Mouse (Mus musculus): ENCODE data around the gene Gm10282. TPM values are rescaled to one million over a fixed set of nuclear protein-coding genes. Genes with fewer than 3 reads are reported as not detected.

The Gm10282 gene
- polyA plus RNA-seq, 1 experiment from 2014 or later, result 23.1 TPM

DNA sequence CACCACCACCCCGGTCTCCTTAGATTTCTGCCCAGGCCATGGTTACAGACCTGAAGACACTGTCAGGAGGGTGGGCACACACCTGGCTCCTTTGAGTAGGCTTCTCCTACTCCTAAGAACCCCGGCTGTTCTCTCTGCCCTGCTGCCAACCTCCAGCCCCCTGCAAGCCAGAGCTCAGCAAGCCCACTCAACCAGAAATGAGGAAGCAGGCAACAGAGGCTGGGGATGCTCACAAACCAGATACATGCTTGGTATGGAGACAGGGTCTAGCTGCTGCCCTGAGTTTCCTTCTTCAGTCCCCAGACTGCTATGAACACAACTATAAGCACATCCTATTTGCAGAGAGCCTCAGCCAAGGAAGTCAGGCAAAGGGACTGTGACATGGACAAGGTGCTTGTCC, 43.1 kb upstream of the Gm10282 start:
- no peak overlapping the region for H3K4me3 ChIP-seq (ENCODE audit: low read depth, low read length)
- no peak for ATAC-seq (ENCODE audit: low read depth)
- peaks cover 58% of the 10 kb centered on the region for H3K36me3 ChIP-seq (ENCODE audit: control insufficient read depth, insufficient read depth, low read length)
- H3K4me2 ChIP-seq (ENCODE audit: low read depth, low read length), result no peak overlapping the region
- no peak overlapping the region for H3K27ac ChIP-seq (replicated peaks; ENCODE audit: low read depth, low read length)
- 97% methylated on average over 2 of the region's 2 CpGs for whole genome bisulfite sequencing
- H3K9ac ChIP-seq (ENCODE audit: low read depth, low read length), result no peak overlapping the region
- no peaks in the 10 kb centered on the region for H3K4me1 ChIP-seq (ENCODE audit: control insufficient read depth, insufficient read depth, low read length)
- H3K27me3 ChIP-seq (replicated peaks; ENCODE audit: control insufficient read depth, insufficient read depth, low read length), result no peaks in the 10 kb centered on the region
- no peak for DNase-seq (ENCODE audit: low spot score)
- no peaks in the 10 kb centered on the region for H3K9me3 ChIP-seq (ENCODE audit: control insufficient read depth, low read length)

DNA sequence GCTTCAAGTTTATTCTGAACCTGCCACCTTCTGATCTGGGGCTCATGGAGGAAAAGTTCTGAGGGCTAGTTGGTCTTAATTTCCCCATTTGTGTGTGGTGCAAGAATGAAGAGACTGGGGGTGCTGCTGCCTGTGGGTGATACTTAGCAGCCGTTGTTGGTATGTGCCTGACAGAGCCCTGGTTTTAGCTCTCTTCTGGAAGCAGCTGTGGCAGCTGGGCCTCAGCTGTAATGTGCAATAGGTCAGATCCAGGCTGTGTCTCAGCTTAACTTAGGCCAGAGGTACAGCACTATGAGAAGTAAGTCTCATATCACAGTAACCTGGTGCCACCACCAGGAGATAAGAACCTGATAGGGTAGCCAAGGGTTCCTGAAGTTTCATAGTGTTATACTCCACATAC, 42.5 kb upstream of the Gm10282 start:
- 77% methylated on average over 1 of the region's 1 CpGs for WGBS
- Histone ChIP-seq H3K4me3 (ENCODE audit: low read depth, low read length) (no peak overlapping the region), H3K4me1 (ENCODE audit: control insufficient read depth, insufficient read depth, low read length) (no peaks in the 10 kb centered on the region), H3K27ac (replicated peaks; ENCODE audit: low read depth, low read length) (no peak overlapping the region), H3K27me3 (replicated peaks; ENCODE audit: control insufficient read depth, insufficient read depth, low read length) (no peaks in the 10 kb centered on the region), H3K36me3 (ENCODE audit: control insufficient read depth, insufficient read depth, low read length) (peaks cover 58% of the 10 kb centered on the region), H3K9me3 (ENCODE audit: control insufficient read depth, low read length) (no peaks in the 10 kb centered on the region), H3K9ac (ENCODE audit: low read depth, low read length) (no peak overlapping the region), H3K4me2 (ENCODE audit: low read depth, low read length) (no peak overlapping the region)
- no peak for DNase-seq (ENCODE audit: low spot score)
- ATAC-seq (ENCODE audit: low read depth), result no peak

DNA sequence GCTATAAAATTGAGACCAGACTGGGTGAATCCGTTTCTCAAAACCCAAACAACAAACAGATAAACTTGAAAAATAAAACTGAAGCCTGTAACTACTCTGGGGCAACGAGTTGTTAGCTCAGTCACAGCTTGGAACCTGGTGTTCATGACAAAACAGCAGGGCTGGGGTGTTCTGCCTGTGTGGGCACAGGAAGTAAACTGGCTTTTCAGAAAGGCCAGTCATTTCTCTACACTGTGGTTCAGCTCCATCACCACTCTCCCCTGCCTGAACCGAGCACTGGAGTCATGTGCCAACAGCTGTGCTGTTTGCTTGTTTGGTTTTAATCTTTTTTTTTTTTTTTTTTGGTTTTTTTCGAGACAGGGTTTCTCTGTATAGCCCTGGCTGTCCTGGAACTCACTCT, 38.7 kb upstream of the Gm10282 start:
- DNase-seq (ENCODE audit: low spot score) (no peak), ATAC-seq (ENCODE audit: low read depth) (no peak)
- H3K27ac ChIP-seq (replicated peaks; ENCODE audit: low read depth, low read length), result no peak overlapping the region
- H3K4me1 ChIP-seq (ENCODE audit: control insufficient read depth, insufficient read depth, low read length), result no peaks in the 10 kb centered on the region
- no peak overlapping the region for H3K4me3 ChIP-seq (ENCODE audit: low read depth, low read length)
- no peaks in the 10 kb centered on the region for H3K27me3 ChIP-seq (replicated peaks; ENCODE audit: control insufficient read depth, insufficient read depth, low read length)
- H3K9me3 ChIP-seq (ENCODE audit: control insufficient read depth, low read length), result no peaks in the 10 kb centered on the region
- no peak overlapping the region for H3K9ac ChIP-seq (ENCODE audit: low read depth, low read length)
- H3K4me2 ChIP-seq (ENCODE audit: low read depth, low read length), result no peak overlapping the region
- WGBS, result 82% methylated on average over 4 of the region's 4 CpGs
- peaks cover 86% of the 10 kb centered on the region for H3K36me3 ChIP-seq (ENCODE audit: control insufficient read depth, insufficient read depth, low read length)

DNA sequence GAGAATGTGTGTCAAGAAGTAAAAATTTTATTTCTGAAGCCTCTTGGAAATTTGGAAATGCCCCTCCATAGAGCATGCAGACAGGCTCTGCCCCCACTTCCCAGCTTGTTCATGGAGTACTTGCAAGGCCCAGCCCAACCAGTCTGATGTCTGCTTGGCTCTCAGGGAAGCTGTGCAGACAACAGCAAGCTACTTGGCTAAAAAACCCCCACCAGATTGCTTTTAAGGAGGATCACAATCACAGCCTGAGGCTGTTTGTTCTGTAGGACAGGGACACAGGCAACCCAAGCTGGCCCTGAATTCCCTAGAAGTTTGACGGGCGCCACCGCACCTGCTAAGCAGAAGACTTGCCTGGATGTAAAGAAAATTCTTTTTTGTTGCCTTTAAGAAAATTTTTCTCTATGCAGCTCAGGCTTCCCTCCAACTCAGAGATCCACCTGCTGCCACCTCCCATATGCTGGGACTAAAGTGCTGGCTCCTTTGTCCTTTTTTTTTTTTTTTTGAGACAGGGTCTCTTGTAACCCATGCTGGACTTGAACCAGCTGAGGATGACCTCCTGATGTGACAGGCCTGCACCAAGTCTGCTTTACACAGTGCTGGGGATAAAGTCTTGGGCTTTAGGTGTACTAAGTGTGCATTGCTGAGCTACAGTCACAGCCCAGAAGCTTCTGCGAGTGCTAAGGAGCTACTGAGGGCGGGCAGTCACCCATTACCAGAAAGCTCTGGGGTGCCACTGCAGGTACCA, 37.7 kb upstream of the Gm10282 start:
- ATAC-seq (ENCODE audit: low read depth), result no peak
- Histone ChIP-seq H3K36me3 (ENCODE audit: control insufficient read depth, insufficient read depth, low read length) (peaks cover 83% of the 10 kb centered on the region), H3K4me1 (ENCODE audit: control insufficient read depth, insufficient read depth, low read length) (no peaks in the 10 kb centered on the region), H3K27me3 (replicated peaks; ENCODE audit: control insufficient read depth, insufficient read depth, low read length) (no peaks in the 10 kb centered on the region), H3K4me3 (ENCODE audit: low read depth, low read length) (no peak overlapping the region), H3K4me2 (ENCODE audit: low read depth, low read length) (no peak overlapping the region), H3K9me3 (ENCODE audit: control insufficient read depth, low read length) (no peaks in the 10 kb centered on the region), H3K27ac (replicated peaks; ENCODE audit: low read depth, low read length) (no peak overlapping the region), H3K9ac (ENCODE audit: low read depth, low read length) (no peak overlapping the region)
- 89% methylated on average over 5 of the region's 5 CpGs for WGBS
- no peak for DNase-seq (ENCODE audit: low spot score)

DNA sequence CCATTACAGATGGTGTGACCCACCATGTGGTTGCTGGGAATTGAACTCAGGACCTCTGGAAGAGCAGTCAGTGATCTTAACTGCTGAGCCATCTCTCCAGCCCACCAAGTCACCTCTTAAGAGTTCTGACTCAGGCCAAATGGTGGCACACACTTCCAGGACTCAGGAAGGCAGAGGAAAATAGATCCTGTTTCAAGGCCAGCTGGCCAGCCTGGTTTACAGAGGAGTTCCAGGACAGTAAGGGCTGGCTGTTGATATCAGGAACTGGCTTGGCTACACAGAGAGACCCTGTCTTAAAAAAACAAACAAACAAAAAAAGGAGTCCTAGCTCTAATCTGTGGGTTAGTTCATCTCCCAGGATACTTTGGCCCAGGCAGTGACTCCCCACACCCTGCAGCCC, 32.0 kb upstream of the Gm10282 start:
- Histone ChIP-seq H3K27ac (replicated peaks; ENCODE audit: low read depth, low read length) (no peak overlapping the region), H3K36me3 (ENCODE audit: control insufficient read depth, insufficient read depth, low read length) (peaks cover 54% of the 10 kb centered on the region), H3K4me3 (ENCODE audit: low read depth, low read length) (no peak overlapping the region), H3K9me3 (ENCODE audit: control insufficient read depth, low read length) (no peaks in the 10 kb centered on the region), H3K4me1 (ENCODE audit: control insufficient read depth, insufficient read depth, low read length) (no peaks in the 10 kb centered on the region), H3K4me2 (ENCODE audit: low read depth, low read length) (no peak overlapping the region), H3K27me3 (replicated peaks; ENCODE audit: control insufficient read depth, insufficient read depth, low read length) (no peaks in the 10 kb centered on the region), H3K9ac (ENCODE audit: low read depth, low read length) (no peak overlapping the region)
- ATAC-seq (ENCODE audit: low read depth), result no peak
- no peak for DNase-seq (ENCODE audit: low spot score)

DNA sequence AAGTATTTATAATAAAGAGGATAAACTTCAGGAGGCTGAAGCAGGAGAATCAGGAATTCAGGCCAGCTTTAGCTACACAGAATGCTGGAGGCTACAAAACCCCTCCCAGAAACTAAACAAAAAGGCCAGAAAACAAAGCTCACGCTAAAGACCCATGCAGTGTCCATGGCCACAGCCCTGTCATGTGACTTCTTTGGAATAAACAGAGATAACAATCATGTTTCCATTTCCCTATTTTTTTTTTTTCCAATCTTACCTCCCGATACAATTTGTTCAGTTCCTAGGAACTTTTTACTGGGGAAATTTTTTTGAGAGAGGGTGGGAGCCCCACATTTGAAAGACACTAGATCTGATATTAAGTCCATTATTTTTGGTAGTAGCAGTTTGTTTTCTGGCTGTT, 31.2 kb upstream of the Gm10282 start:
- Histone ChIP-seq H3K4me3 (ENCODE audit: low read depth, low read length) (no peak overlapping the region), H3K4me1 (ENCODE audit: control insufficient read depth, insufficient read depth, low read length) (no peaks in the 10 kb centered on the region), H3K27ac (replicated peaks; ENCODE audit: low read depth, low read length) (no peak overlapping the region), H3K9me3 (ENCODE audit: control insufficient read depth, low read length) (no peaks in the 10 kb centered on the region), H3K4me2 (ENCODE audit: low read depth, low read length) (no peak overlapping the region), H3K36me3 (ENCODE audit: control insufficient read depth, insufficient read depth, low read length) (peaks cover 46% of the 10 kb centered on the region), H3K27me3 (replicated peaks; ENCODE audit: control insufficient read depth, insufficient read depth, low read length) (no peaks in the 10 kb centered on the region), H3K9ac (ENCODE audit: low read depth, low read length) (no peak overlapping the region)
- 72% methylated on average over 2 of the region's 2 CpGs for WGBS
- no peak for DNase-seq (ENCODE audit: low spot score)
- ATAC-seq (ENCODE audit: low read depth), result no peak

DNA sequence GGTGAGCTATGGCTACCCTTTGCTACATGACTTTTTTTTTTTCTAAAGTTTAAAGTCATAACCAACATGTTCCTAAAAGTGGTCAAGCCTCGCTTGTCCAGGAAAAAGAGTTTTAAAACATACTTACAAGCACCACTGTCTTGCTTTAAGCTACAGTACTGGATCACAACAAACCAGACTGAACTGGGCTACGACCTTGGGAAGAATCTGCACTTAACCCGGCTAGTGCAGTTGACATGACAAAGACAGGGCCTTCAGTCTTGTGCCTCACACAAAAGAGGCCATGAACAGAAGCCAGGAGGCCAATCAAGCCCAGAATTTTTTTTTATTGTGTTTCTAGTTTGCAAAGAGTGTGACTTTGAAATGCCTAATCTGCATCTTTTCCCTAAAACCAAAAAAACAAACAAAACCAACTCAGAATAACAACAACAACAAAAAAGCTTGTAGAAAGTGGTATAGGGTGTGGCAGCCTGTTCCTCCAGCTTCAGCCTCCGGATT, 29.1 kb upstream of the Gm10282 start:
- no peaks in the 10 kb centered on the region for H3K4me1 ChIP-seq (ENCODE audit: control insufficient read depth, insufficient read depth, low read length)
- H3K4me3 ChIP-seq (ENCODE audit: low read depth, low read length), result no peak overlapping the region
- no peak overlapping the region for H3K27ac ChIP-seq (replicated peaks; ENCODE audit: low read depth, low read length)
- DNase-seq (ENCODE audit: low spot score) (no peak), ATAC-seq (ENCODE audit: low read depth) (no peak)
- H3K9me3 ChIP-seq (ENCODE audit: control insufficient read depth, low read length), result no peaks in the 10 kb centered on the region
- H3K36me3 ChIP-seq (ENCODE audit: control insufficient read depth, insufficient read depth, low read length), result peaks cover 26% of the 10 kb centered on the region
- no peak overlapping the region for H3K9ac ChIP-seq (ENCODE audit: low read depth, low read length)
- no peaks in the 10 kb centered on the region for H3K27me3 ChIP-seq (replicated peaks; ENCODE audit: control insufficient read depth, insufficient read depth, low read length)
- WGBS, result 71% methylated on average over 4 of the region's 4 CpGs
- H3K4me2 ChIP-seq (ENCODE audit: low read depth, low read length), result no peak overlapping the region

DNA sequence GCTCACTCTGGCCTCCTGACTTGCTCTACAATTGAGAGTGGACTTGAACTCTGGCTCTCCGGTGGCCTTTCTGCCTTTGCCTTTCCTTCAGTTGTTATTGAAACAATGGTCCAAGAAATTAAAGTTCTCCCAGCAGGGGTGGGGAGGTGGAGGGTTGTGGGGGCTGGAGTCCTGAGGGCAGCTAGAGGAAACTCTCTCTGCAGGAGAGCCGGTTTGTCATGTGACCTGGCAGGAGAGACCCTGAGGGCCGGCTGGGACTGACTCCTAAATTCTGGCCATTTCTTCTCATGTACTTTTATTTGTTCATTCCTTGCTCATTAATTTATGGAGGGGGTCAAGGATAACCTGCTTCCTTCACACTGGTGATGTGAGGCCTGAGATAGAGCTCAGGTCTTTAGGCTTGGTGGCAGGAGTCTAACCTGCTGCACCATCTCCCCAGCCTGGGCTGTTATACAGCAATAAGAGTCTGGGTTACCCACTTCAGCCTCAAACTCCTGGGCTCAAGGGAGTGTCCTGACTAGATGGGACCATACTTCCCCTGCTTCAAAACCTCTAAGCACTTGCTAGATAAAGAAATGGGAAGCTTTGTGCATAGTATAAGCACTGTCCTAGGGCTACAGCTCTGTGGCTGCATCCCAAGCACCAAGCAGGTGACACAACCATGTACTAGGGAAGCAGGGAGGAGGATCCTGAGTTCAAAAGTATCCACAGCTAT, 28.5 kb upstream of the Gm10282 start:
- Histone ChIP-seq H3K4me1 (ENCODE audit: control insufficient read depth, insufficient read depth, low read length) (no peaks in the 10 kb centered on the region), H3K36me3 (ENCODE audit: control insufficient read depth, insufficient read depth, low read length) (peaks cover 20% of the 10 kb centered on the region), H3K4me3 (ENCODE audit: low read depth, low read length) (no peak overlapping the region), H3K27ac (replicated peaks; ENCODE audit: low read depth, low read length) (no peak overlapping the region), H3K27me3 (replicated peaks; ENCODE audit: control insufficient read depth, insufficient read depth, low read length) (no peaks in the 10 kb centered on the region), H3K9me3 (ENCODE audit: control insufficient read depth, low read length) (no peaks in the 10 kb centered on the region), H3K4me2 (ENCODE audit: low read depth, low read length) (no peak overlapping the region), H3K9ac (ENCODE audit: low read depth, low read length) (no peak overlapping the region)
- 40% methylated on average over 3 of the region's 3 CpGs for WGBS
- DNase-seq (ENCODE audit: low spot score), result no peak
- ATAC-seq (ENCODE audit: low read depth), result no peak

DNA sequence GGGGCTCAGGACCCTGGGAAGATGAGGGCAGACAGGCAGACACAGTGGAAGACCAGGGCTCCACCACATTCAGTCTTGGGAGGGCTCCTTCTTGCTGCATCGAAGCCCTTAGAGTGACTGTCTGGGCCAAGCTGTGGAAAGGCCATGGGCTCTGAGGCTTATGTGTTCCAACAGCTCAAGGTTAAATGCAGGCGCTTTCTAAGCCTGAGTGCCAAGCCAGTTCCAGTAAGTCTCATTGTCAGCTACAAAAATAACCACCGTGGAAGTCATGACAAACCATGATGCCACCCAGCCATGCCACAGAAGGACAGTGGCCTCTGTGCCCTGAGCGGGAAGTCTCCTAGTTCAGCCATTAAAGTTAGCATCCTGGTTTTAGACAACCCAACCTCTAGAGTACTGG, 26.6 kb upstream of the Gm10282 start:
- no peak for ATAC-seq (ENCODE audit: low read depth)
- Histone ChIP-seq H3K4me3 (ENCODE audit: low read depth, low read length) (no peak overlapping the region), H3K9me3 (ENCODE audit: control insufficient read depth, low read length) (no peaks in the 10 kb centered on the region), H3K27me3 (replicated peaks; ENCODE audit: control insufficient read depth, insufficient read depth, low read length) (no peaks in the 10 kb centered on the region), H3K27ac (replicated peaks; ENCODE audit: low read depth, low read length) (no peak overlapping the region), H3K9ac (ENCODE audit: low read depth, low read length) (no peak overlapping the region), H3K4me2 (ENCODE audit: low read depth, low read length) (no peak overlapping the region), H3K36me3 (ENCODE audit: control insufficient read depth, insufficient read depth, low read length) (peaks cover 7% of the 10 kb centered on the region), H3K4me1 (ENCODE audit: control insufficient read depth, insufficient read depth, low read length) (no peaks in the 10 kb centered on the region)
- 87% methylated on average over 4 of the region's 4 CpGs for WGBS
- no peak for DNase-seq (ENCODE audit: low spot score)

Data from embryonic facial prominence, embryonic 14.5 days (tissue).